Mouse (Mus musculus) macrophage (primary cell): ENCODE data around the gene Tbccd1. TPM values are rescaled to one million over a fixed set of nuclear protein-coding genes. Genes with fewer than 3 reads are reported as not detected.
A peak's percentile ranks its signal among the peaks of the same experiment; 100 is the strongest.

Experiments
- H3K27ac ChIP-seq: fragments of 350-480 bp; formaldehyde crosslinking; 2 replicates; pipeline ENCODE4 v1.9.0; 2021
- H3K36me3 ChIP-seq: fragments of 350-480 bp; formaldehyde crosslinking; 2 replicates; pipeline ENCODE4 v1.9.0; 2021; ENCODE audit errors: inconsistent target
- H3K4me3 ChIP-seq: fragments of 350-480 bp; formaldehyde crosslinking; 2 replicates; pipeline ENCODE4 v1.9.0; 2021; ENCODE audit errors: inconsistent target
- H3K79me2 ChIP-seq: fragments of 350-480 bp; formaldehyde crosslinking; 2 replicates; pipeline ENCODE4 v1.9.0; 2021; ENCODE audit errors: inconsistent target
- WGBS: methylation state at CpG from one replicate; pipeline ENCODE4 v1.1.7; 2026; ENCODE audit warnings: inconsistent platforms; ENCODE audit not compliant: missing documents; 5-methylcytosine and 5-hydroxymethylcytosine counted together
- polyA plus RNA-seq: library from polyadenylated mRNA; stranded (reverse); fragments of 250-400 nt; gene quantifications from 3 replicates; pipeline ENCODE4 v1.2.4, GENCODE M21; 2018; ENCODE audit warnings: inconsistent platforms

Tbccd1 gene
- polyA plus RNA-seq, 1 experiment from 2014 or later, result 13.2 TPM

DNA sequence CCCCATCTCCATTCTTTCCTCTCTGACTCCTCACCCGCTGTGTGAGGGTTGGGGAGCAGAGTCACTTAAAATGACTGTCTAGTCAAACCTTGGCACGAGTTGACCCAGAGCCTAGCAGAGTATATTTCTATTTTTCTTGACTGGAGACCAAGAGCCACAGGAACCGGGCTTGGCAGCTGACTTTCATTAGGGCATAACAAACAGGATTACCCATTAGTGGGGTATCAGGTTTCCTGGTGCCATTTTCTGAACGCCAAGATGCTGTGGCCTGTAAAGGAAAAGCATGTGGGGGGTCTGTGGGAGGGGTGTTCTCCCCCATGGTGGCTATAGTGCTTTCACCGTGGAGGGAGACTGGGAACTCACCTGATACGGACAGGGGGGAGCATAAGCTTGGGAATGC, 23.4 kb upstream of the Tbccd1 start:
- Histone ChIP-seq H3K79me2 (no peaks in the 10 kb centered on the region), H3K36me3 (no peaks in the 10 kb centered on the region), H3K27ac (no peak overlapping the region), H3K4me3 (no peak overlapping the region)
- WGBS, result 64% methylated on average over 6 of the region's 6 CpGs

- 89% methylated on average over 6 of the region's 7 CpGs for WGBS
- Histone ChIP-seq H3K36me3 (no peaks in the 10 kb centered on the region), H3K79me2 (no peaks in the 10 kb centered on the region), H3K4me3 (no peak overlapping the region), H3K27ac (no peak overlapping the region)
These were observed 22.6 kb upstream of the Tbccd1 start for GRCm38 (mm10) chr16:22879945-22880595.

GRCm38 (mm10) chr16:22878716-22879115, 21.2 kb upstream of the Tbccd1 start:
- H3K4me3 ChIP-seq, result no peak overlapping the region
- H3K79me2 ChIP-seq, result no peaks in the 10 kb centered on the region
- H3K36me3 ChIP-seq, result no peaks in the 10 kb centered on the region
- 86% methylated on average over 7 of the region's 7 CpGs for WGBS
- H3K27ac ChIP-seq, result no peak overlapping the region

- Histone ChIP-seq H3K36me3 (peaks cover 3% of the 10 kb centered on the region), H3K79me2 (no peaks in the 10 kb centered on the region), H3K27ac (no peak overlapping the region), H3K4me3 (no peak overlapping the region)
- WGBS, result 89% methylated on average over 11 of the region's 11 CpGs
These were observed 20.4 kb upstream of the Tbccd1 start for GRCm38 (mm10) chr16:22877660-22878390.

- WGBS, result 53% methylated on average over 9 of the region's 9 CpGs
- Histone ChIP-seq H3K36me3 (peaks cover 17% of the 10 kb centered on the region), H3K79me2 (no peaks in the 10 kb centered on the region), H3K27ac (no peak overlapping the region), H3K4me3 (no peak overlapping the region)
These were observed 19.0 kb upstream of the Tbccd1 start for GRCm38 (mm10) chr16:22876218-22877043.

- 79% methylated on average over 4 of the region's 4 CpGs for WGBS
- Histone ChIP-seq H3K79me2 (no peaks in the 10 kb centered on the region), H3K27ac (no peak overlapping the region), H3K36me3 (peaks cover 47% of the 10 kb centered on the region), H3K4me3 (no peak overlapping the region)
These were observed 15.9 kb upstream of the Tbccd1 start for GRCm38 (mm10) chr16:22873369-22873768.

- Histone ChIP-seq H3K4me3 (no peak overlapping the region), H3K79me2 (no peaks in the 10 kb centered on the region), H3K27ac (no peak overlapping the region), H3K36me3 (peaks cover 55% of the 10 kb centered on the region)
- WGBS, result 92% methylated on average over 8 of the region's 8 CpGs
These were observed 14.9 kb upstream of the Tbccd1 start for GRCm38 (mm10) chr16:22872397-22872796.

GRCm38 (mm10) chr16:22856773-22857172, 696 bp downstream of the Tbccd1 start:
- Histone ChIP-seq H3K27ac (peak overlapping the region; percentile 67), H3K4me3 (peak overlapping the region; percentile 92), H3K79me2 (peaks cover 84% of the 10 kb centered on the region), H3K36me3 (peaks cover 3% of the 10 kb centered on the region; the same call in 1 of the 2 replicates)
- WGBS, result 8% methylated on average over 9 of the region's 9 CpGs

DNA sequence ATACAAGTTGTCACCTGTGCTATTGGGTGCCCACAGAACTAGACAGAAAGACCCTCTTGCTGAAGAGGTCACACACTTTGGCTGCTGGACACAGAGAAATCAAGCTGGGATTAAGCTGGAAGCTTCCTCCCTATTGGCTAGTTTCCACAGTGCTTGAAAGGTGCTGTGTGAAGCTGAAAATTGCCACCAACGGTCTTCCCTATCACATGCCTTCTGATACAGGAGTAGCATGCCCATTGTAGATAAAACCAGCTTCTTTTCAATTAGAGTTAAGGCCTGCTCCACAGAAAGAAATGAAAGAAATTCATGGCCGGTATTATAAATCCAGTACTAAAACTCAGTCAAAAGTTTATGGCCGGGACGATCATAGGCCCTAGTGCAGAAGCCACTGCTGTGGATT, 4.8 kb downstream of the Tbccd1 start:
- no peak overlapping the region for H3K4me3 ChIP-seq
- 86% methylated on average over 4 of the region's 4 CpGs for WGBS
- H3K79me2 ChIP-seq, result peaks cover 52% of the 10 kb centered on the region
- no peaks in the 10 kb centered on the region; the same call in 1 of the 2 replicates for H3K36me3 ChIP-seq
- H3K27ac ChIP-seq, result no peak overlapping the region

GRCm38 (mm10) chr16:22848331-22848730, 9.1 kb downstream of the Tbccd1 start:
- H3K79me2 ChIP-seq, result peaks cover 38% of the 10 kb centered on the region; the same call in 1 of the 2 replicates
- H3K36me3 ChIP-seq, result no peaks in the 10 kb centered on the region
- H3K27ac ChIP-seq, result no peak overlapping the region
- H3K4me3 ChIP-seq, result no peak overlapping the region
- 84% methylated on average over 1 of the region's 1 CpGs for WGBS

- Histone ChIP-seq H3K27ac (no peak overlapping the region), H3K4me3 (no peak overlapping the region), H3K36me3 (no peaks in the 10 kb centered on the region), H3K79me2 (peaks cover 38% of the 10 kb centered on the region; the same call in 1 of the 2 replicates)
- WGBS, result 92% methylated on average over 1 of the region's 1 CpGs
These were observed 9.8 kb downstream of the Tbccd1 start for GRCm38 (mm10) chr16:22847686-22848085.

DNA sequence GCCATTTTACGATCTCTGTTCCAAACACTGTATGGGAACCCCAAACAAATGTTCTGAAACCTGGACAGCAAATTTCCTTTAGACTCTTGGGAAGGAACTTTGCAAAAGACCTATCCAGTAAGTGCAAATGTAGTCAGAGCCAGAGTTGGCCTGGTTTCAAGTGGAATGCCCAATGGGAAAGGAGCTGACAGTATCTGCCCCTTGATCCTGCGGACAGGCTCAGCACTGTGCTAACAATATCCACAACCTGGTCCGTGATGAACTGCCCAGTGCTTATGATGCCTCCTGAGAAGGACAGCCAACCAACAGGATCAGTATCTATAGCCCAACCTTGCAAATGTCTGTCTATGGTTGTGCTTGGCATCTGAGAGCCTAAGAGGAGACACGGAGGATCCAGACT, 12.0 kb downstream of the Tbccd1 start:
- Histone ChIP-seq H3K27ac (no peak overlapping the region), H3K4me3 (no peak overlapping the region), H3K79me2 (peaks cover 38% of the 10 kb centered on the region; the same call in 1 of the 2 replicates), H3K36me3 (0 out of 2 replicates have a peak, but pooled peaks cover 3% of the 10 kb centered on the region)
- WGBS, result 93% methylated on average over 3 of the region's 4 CpGs

DNA sequence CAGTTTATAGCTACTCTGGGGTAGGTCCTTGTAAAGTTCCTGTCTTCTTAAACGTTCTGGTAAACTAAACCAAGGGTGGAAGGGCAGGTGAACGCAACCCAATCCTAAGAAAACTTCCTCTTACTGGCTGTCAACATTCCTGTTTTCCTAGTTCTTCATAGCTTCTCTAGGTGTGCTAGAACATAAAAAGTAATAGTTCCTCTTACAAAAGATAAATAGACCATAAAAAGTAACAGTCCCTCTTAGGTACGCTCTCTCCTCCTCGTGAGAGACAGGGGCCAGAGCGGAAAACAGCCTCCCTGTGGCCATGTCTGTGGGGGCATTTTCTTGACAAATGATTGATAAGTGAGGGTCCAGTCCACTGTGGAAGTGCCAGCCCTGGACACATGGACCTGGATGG, 12.6 kb downstream of the Tbccd1 start:
- Histone ChIP-seq H3K4me3 (no peak overlapping the region), H3K79me2 (peaks cover 38% of the 10 kb centered on the region; the same call in 1 of the 2 replicates), H3K36me3 (0 out of 2 replicates have a peak, but pooled peaks cover 3% of the 10 kb centered on the region), H3K27ac (no peak overlapping the region)
- WGBS, result 66% methylated on average over 5 of the region's 5 CpGs

DNA sequence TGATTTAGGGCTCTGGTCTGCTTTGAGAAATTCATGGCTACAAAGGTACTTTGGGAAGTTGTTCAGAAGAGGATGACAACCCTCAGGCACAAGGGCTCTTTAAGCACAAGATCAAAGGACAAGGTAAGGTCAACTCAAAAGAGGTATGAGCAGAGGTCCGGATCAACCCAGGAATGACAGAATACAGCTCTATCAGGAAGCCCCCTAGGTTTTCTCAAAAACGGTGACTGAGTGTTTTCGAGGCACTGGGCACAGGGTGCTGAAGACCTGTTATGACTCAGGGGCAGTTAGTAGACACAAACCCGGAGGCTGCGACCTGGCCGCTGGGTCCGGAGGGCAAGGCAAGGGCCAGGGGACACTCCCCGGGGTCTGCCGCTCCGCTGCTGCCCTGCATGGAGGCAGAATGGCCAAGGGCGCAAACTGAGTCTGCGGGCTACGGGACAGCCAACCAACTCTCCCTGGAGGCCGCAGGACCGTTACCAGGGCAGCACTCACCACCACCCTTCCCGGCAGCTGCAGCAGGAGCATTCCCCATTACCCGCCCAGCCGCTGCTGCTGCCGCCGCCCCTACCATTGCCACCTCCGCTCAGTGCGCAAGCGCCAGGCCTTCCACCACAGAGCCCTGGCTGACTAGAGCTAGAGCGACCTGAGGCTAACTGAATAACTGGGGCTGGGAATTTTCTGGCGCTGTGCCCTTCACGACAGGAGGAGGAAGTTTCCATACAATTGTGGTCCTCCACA, 13.2 kb downstream of the Tbccd1 start:
- Histone ChIP-seq H3K27ac (no peak overlapping the region), H3K36me3 (0 out of 2 replicates have a peak, but pooled peaks cover 3% of the 10 kb centered on the region), H3K79me2 (peaks cover 34% of the 10 kb centered on the region; the same call in 1 of the 2 replicates), H3K4me3 (no peak overlapping the region)
- WGBS, result 26% methylated on average over 23 of the region's 26 CpGs
